Mouse (Mus musculus): Measurements from ENCODE around the gene Mak.

- no peak for TF ChIP-seq POLR2A (IDR thresholded peaks at IDR 0.05; ENCODE audit: extremely low read depth, insufficient read depth, low read length)
- TF ChIP-seq CTCF (IDR thresholded peaks at IDR 0.05; ENCODE audit: low read depth, low read length) = no peak
These were observed 61.3 kb downstream of the Mak start for GRCm38 (mm10) chr13:41018236-41018635.
